Mouse (Mus musculus): Measurements from ENCODE around the gene Teddm1b.
A peak's percentile ranks its signal among the peaks of the same experiment; 100 is the strongest.

Teddm1b gene

DNA sequence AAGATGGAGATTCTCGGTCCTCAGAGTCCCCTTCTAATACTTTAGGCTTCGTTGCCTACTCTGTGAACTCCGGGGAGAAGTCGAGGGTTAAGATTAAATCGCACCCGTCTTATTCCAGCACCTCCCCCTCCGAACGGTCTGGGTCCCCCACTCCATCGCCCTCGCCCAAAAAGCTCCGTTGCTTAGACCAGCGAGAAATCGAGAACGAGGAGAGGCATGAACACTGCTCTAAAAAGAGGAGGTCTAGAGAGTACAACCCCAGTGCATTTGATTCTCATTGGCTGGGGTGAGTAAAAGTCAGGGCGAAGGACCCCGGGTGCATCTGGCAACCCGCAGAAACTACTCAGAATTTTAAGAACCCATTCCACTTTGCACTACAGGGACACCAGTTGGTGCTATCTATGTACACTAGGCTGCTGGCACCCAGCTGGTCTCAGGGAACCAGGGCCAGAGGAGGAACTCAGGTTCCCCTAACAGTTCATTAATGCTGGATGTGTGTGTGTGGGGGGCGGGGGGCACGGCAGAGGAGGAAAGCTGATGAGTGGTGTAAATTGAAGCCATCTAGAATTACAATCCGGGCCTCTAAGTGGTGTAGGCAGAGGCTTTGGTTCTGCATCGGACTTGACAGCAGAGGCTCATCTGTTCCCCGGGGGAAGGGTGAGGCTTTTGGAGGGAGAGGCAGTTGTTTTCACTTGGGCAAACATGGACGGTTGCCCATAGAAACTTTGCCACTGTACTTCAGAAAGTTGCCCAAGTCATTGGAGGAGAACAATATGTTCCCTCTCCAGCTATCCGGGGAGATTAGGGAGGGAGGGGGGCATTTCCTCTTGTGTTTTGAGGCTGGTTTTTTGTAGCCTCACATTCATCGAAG lies 26.9 kb downstream of the Teddm1b start:
- DNase-seq (ENCODE audit: low spot score in 2 of 2): peak in 1 of 2 experiments; percentile 43

DNA sequence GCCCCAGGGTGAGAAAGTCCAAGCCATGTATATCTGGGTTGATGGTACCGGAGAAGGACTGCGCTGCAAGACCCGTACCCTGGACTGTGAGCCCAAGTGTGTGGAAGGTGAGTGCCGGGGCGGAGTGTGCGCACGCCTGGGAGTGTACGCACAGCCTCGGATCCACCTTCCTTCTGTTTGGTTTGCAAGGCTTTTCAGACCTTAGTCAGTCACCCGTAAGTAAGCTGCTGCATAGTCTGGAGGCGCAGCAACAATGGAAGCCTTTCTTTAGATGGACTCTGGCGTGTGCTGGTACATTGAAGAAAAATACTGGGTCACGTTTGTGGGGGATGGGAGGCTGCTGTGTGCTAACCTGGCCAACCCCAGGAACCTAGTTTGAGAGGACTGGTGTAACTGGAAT lies 28.9 kb downstream of the Teddm1b start:
- DNase-seq (ENCODE audit: low spot score in 2 of 2): no peak

GRCm38 (mm10) chr1:153904236-153904635 lies 30.1 kb downstream of the Teddm1b start:
- no peak for DNase-seq (ENCODE audit: low spot score in 2 of 2)

GRCm38 (mm10) chr1:153905884-153906283 lies 31.7 kb downstream of the Teddm1b start:
- no peak for DNase-seq (ENCODE audit: low spot score in 2 of 2)

GRCm38 (mm10) chr1:153908208-153908607 lies 34.1 kb downstream of the Teddm1b start:
- no peak for DNase-seq (ENCODE audit: low spot score in 2 of 2)

DNA sequence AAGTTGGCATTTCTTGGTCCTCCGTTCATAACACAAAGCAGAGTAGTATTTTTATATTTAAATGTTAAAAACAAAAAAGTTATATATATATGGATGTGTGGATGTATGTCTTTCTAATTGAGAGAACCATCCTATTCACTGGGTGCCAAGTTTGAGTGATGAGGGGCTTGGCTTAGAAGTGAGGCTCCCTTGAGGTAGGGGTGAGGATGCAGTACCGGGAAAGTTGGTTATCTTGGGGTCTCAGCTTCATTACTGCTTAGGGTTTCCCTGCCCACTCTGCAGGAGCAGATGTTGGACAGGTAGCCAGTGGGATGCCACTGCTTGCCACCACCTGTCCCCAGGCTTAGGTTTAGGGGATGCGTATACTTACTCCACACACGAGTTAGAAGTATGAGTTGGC lies 34.6 kb downstream of the Teddm1b start:
- no peak for DNase-seq (ENCODE audit: low spot score in 2 of 2)

GRCm38 (mm10) chr1:153909213-153909962 lies 35.2 kb downstream of the Teddm1b start:
- DNase-seq (ENCODE audit: low spot score in 2 of 2): no peak

DNA sequence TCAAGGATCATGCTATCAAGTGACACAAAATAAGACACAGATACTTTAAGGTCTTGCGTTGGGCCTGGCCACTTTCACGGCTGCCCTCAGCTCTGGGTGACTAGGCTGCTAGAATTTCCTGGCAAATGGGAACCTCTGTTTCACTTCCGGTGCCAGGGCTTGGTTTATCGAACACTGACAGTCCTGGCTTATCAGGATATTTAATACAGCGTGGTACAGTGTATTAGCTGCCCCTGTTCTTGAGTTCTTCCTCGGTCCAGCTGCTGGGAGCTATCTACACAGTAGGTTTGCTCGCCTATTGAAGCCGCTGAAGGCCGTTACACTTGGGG lies 35.8 kb downstream of the Teddm1b start:
- no peak for DNase-seq (ENCODE audit: low spot score in 2 of 2)

GRCm38 (mm10) chr1:153910423-153910822 lies 36.3 kb downstream of the Teddm1b start:
- no peak for DNase-seq (ENCODE audit: low spot score in 2 of 2)

GRCm38 (mm10) chr1:153911276-153911795 lies 37.2 kb downstream of the Teddm1b start:
- DNase-seq (ENCODE audit: low spot score in 2 of 2): no peak

DNA sequence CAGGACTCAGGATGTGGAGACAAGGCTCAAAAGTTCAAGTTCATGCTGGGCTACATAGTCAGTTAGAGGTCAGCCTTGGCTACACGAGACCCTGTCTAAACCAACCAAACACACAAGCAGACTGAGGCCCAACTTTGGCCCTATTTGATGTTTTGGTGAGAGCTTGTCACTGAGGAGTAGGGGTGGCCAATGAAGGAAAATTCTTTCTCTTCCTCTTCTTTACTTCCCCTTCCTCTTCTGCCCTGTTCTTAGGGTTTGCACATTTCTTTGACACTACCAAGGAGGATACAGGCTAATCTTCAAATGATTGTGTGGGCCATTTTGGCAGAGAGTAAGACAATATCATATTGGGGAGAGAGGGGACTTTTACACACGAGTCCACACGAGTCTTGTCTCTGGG lies 39.7 kb downstream of the Teddm1b start:
- no peak for DNase-seq (ENCODE audit: low spot score in 2 of 2)

DNA sequence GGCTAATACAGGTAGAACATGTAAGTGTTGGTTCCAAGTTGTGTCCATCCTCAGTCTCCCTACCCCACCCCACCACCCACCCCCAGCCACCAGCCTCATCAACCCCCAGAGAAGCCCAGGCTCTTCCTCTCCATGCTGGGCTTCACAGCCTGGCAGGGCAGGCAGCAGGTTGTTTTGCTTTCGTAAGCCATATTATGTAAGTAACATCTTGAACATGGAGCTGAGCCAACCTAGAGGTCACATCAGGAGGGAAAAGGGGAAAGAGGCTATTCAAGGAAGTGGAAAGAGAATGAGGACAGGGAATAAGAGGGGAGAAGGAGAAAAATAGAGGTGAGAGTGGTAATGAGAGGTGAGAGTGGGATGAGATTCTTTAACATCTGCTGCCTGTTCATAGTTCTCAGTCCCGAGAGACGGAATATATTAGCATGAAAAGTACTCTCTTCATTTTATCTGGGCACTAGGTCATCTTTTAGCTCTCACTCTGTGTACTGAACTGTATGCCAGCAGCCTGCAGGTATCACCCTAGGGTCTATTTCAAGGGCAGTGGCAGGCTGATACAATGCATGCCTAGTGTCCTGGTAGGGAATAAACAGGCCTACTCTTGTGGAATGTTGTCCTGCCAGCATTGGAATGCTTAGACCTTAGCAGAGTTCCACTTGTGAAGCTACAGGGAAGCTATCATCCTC lies 44.5 kb downstream of the Teddm1b start:
- DNase-seq (ENCODE audit: low spot score in 2 of 2): no peak

- no peak for DNase-seq (ENCODE audit: low spot score in 2 of 2)
Measured at GRCm38 (mm10) chr1:153921642-153922041, 47.5 kb downstream of the Teddm1b start.

DNA sequence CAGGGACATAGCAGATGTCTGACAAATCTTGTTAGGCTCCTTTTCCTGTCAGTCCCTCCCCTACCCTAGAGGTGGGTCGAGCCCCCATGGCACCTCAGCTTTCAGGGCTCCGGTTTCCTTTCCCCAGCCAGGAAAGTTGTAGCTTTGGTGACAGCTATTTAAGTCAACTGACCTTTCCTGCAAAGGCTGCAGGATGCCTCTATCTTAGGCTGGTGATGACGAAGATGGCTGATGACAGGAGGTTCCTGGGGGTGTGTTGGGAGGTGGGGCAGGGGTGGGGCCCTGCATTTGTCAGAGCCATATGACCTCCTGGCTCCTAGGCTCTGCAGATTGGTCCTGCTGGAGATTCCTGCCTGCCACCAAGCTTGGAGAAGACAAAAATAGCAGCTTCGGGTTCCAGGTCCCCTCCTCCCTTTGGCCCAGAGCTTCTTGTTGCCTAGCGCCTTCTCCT lies 48.5 kb downstream of the Teddm1b start:
- DNase-seq (ENCODE audit: low spot score in 2 of 2): no peak

GRCm38 (mm10) chr1:153924395-153925385 lies 50.5 kb downstream of the Teddm1b start:
- no peak for DNase-seq (ENCODE audit: low spot score in 2 of 2)

Measured in urinary bladder, adult 18-20 months (tissue).